Mouse (Mus musculus): ENCODE results near the gene Bcap29. TPM values are rescaled to one million over a fixed set of nuclear protein-coding genes. Genes with fewer than 3 reads are reported as not detected.
"Not testable (repeated sequence)": the region's sequence is repeated elsewhere in the genome, so short reads cannot be mapped to it uniquely, and the experiment has no call there.

The Bcap29 gene
- polyA plus RNA-seq, 1 experiment = 9.3 TPM

GRCm38 (mm10) chr12:31633970-31634342 lies 502 bp downstream of the Bcap29 start:
- TF ChIP-seq POLR2AphosphoS2 (IDR thresholded peaks at IDR 0.05; ENCODE audit: insufficient read length, low read depth) = no peak
- TF ChIP-seq SRF (IDR thresholded peaks at IDR 0.05; ENCODE audit: control insufficient read depth, insufficient read length, low read depth) = no peak
- TF ChIP-seq E2F4 (IDR thresholded peaks at IDR 0.05; ENCODE audit: insufficient read depth) = no peak
- no peak for TF ChIP-seq REST (IDR thresholded peaks at IDR 0.05; ENCODE audit: insufficient read depth, insufficient read length)
- no peak for TF ChIP-seq USF1 (IDR thresholded peaks at IDR 0.05; ENCODE audit: low read depth)
- TF ChIP-seq MAX (IDR thresholded peaks at IDR 0.05; ENCODE audit: low read depth) = no peak
- TF ChIP-seq MYOD1 (IDR thresholded peaks at IDR 0.05; ENCODE audit: control insufficient read depth in 1 of 3, insufficient read length in 2 of 3, low read depth in 2 of 3) = no peak
- no peak for TF ChIP-seq POLR2A (IDR thresholded peaks at IDR 0.05; ENCODE audit: insufficient read length, low read depth)
- TF ChIP-seq MYOG (IDR thresholded peaks at IDR 0.05; ENCODE audit: control insufficient read depth in 1 of 3, insufficient read depth in 1 of 3, insufficient read length in 2 of 3, low read depth in 2 of 3) = no peak
- no peak for TF ChIP-seq TCF12 (IDR thresholded peaks at IDR 0.05; ENCODE audit: insufficient read depth, poor library complexity, severe bottlenecking)
- no peak for TF ChIP-seq TCF3 (IDR thresholded peaks at IDR 0.05; ENCODE audit: insufficient read length, low read depth)
- TF ChIP-seq CEBPB (IDR thresholded peaks at IDR 0.05; ENCODE audit: insufficient read depth, poor library complexity, severe bottlenecking) = no peak
- H3ac ChIP-seq (ENCODE audit: control insufficient read depth, insufficient read length) = peak overlapping the region; percentile 73
- H3K27me3 ChIP-seq (ENCODE audit: control insufficient read depth, insufficient read depth, insufficient read length) = no peaks in the 10 kb centered on the region
- peaks cover 5% of the 10 kb centered on the region for H3K36me3 ChIP-seq (ENCODE audit: control insufficient read depth, insufficient read depth)
- no peaks in the 10 kb centered on the region for H3K79me2 ChIP-seq (ENCODE audit: control insufficient read depth, insufficient read depth)
- H3K4me3 ChIP-seq = peak overlapping the region; percentile 56
- H3K4me2 ChIP-seq (ENCODE audit: low read depth) = peak overlapping the region; percentile 74

GRCm38 (mm10) chr12:31628396-31628795 lies 6.1 kb downstream of the Bcap29 start:
- H3K79me2 ChIP-seq (ENCODE audit: control insufficient read depth, insufficient read depth); H3K4me2 ChIP-seq (ENCODE audit: low read depth); H3ac ChIP-seq (ENCODE audit: control insufficient read depth, insufficient read length); H3K27me3 ChIP-seq (ENCODE audit: control insufficient read depth, insufficient read depth, insufficient read length); H3K36me3 ChIP-seq (ENCODE audit: control insufficient read depth, insufficient read depth); H3K4me3 ChIP-seq: not testable (repeated sequence)

- H3K4me2 ChIP-seq (ENCODE audit: low read depth) = no peak overlapping the region
- H3K27me3 ChIP-seq (ENCODE audit: control insufficient read depth, insufficient read depth, insufficient read length) = no peaks in the 10 kb centered on the region
- H3K79me2 ChIP-seq (ENCODE audit: control insufficient read depth, insufficient read depth) = no peaks in the 10 kb centered on the region
- no peak overlapping the region for H3ac ChIP-seq (ENCODE audit: control insufficient read depth, insufficient read length)
- TF ChIP-seq SRF (IDR thresholded peaks at IDR 0.05; ENCODE audit: control insufficient read depth, insufficient read length, low read depth) (no peak), REST (IDR thresholded peaks at IDR 0.05; ENCODE audit: insufficient read depth, insufficient read length) (no peak)
- no peak overlapping the region for H3K4me3 ChIP-seq
- peaks cover 8% of the 10 kb centered on the region for H3K36me3 ChIP-seq (ENCODE audit: control insufficient read depth, insufficient read depth)
Observed at GRCm38 (mm10) chr12:31625016-31625415, 9.4 kb downstream of the Bcap29 start.

GRCm38 (mm10) chr12:31620106-31620505 lies 14.4 kb downstream of the Bcap29 start:
- H3K27me3 ChIP-seq (ENCODE audit: control insufficient read depth, insufficient read depth, insufficient read length) = no peaks in the 10 kb centered on the region
- H3K36me3 ChIP-seq (ENCODE audit: control insufficient read depth, insufficient read depth) = peaks cover 4% of the 10 kb centered on the region
- H3K4me2 ChIP-seq (ENCODE audit: low read depth) = no peak overlapping the region
- no peak for TF ChIP-seq MYOD1 (IDR thresholded peaks at IDR 0.05; ENCODE audit: control insufficient read depth in 1 of 3, insufficient read length in 2 of 3, low read depth in 2 of 3)
- no peak for TF ChIP-seq USF1 (IDR thresholded peaks at IDR 0.05; ENCODE audit: low read depth)
- TF ChIP-seq POLR2AphosphoS2 (IDR thresholded peaks at IDR 0.05; ENCODE audit: insufficient read length, low read depth) = no peak
- TF ChIP-seq SRF (IDR thresholded peaks at IDR 0.05; ENCODE audit: control insufficient read depth, insufficient read length, low read depth) = no peak
- TF ChIP-seq TCF12 (IDR thresholded peaks at IDR 0.05; ENCODE audit: insufficient read depth, poor library complexity, severe bottlenecking) = no peak
- no peak overlapping the region for H3K4me3 ChIP-seq
- H3ac ChIP-seq (ENCODE audit: control insufficient read depth, insufficient read length) = no peak overlapping the region
- H3K79me2 ChIP-seq (ENCODE audit: control insufficient read depth, insufficient read depth) = no peaks in the 10 kb centered on the region

- Histone ChIP-seq H3K4me3 (no peak overlapping the region), H3K36me3 (ENCODE audit: control insufficient read depth, insufficient read depth) (no peaks in the 10 kb centered on the region), H3K27me3 (ENCODE audit: control insufficient read depth, insufficient read depth, insufficient read length) (no peaks in the 10 kb centered on the region), H3K4me2 (ENCODE audit: low read depth) (no peak overlapping the region), H3K79me2 (ENCODE audit: control insufficient read depth, insufficient read depth) (no peaks in the 10 kb centered on the region), H3ac (ENCODE audit: control insufficient read depth, insufficient read length) (no peak overlapping the region)
- no peak for TF ChIP-seq E2F4 (IDR thresholded peaks at IDR 0.05; ENCODE audit: insufficient read depth)
- no peak for TF ChIP-seq POLR2A (IDR thresholded peaks at IDR 0.05; ENCODE audit: insufficient read length, low read depth)
- no peak for TF ChIP-seq MYOG (IDR thresholded peaks at IDR 0.05; ENCODE audit: control insufficient read depth in 1 of 3, insufficient read depth in 1 of 3, insufficient read length in 2 of 3, low read depth in 2 of 3)
- no peak for TF ChIP-seq TCF12 (IDR thresholded peaks at IDR 0.05; ENCODE audit: insufficient read depth, poor library complexity, severe bottlenecking)
- TF ChIP-seq POLR2AphosphoS2 (IDR thresholded peaks at IDR 0.05; ENCODE audit: insufficient read length, low read depth) = no peak
- no peak for TF ChIP-seq TCF3 (IDR thresholded peaks at IDR 0.05; ENCODE audit: insufficient read length, low read depth)
- TF ChIP-seq MAX (IDR thresholded peaks at IDR 0.05; ENCODE audit: low read depth) = no peak
- no peak for TF ChIP-seq SRF (IDR thresholded peaks at IDR 0.05; ENCODE audit: control insufficient read depth, insufficient read length, low read depth)
- TF ChIP-seq REST (IDR thresholded peaks at IDR 0.05; ENCODE audit: insufficient read depth, insufficient read length) = no peak
- no peak for TF ChIP-seq MYOD1 (IDR thresholded peaks at IDR 0.05; ENCODE audit: control insufficient read depth in 1 of 3, insufficient read length in 2 of 3, low read depth in 2 of 3)
- TF ChIP-seq USF1 (IDR thresholded peaks at IDR 0.05; ENCODE audit: low read depth) = no peak
- TF ChIP-seq CEBPB (IDR thresholded peaks at IDR 0.05; ENCODE audit: insufficient read depth, poor library complexity, severe bottlenecking) = no peak
Observed at GRCm38 (mm10) chr12:31613353-31613752, 21.1 kb downstream of the Bcap29 start.

Data from myocyte (in vitro differentiated cells).